Mouse (Mus musculus) forebrain, embryonic 13.5 days (tissue): ENCODE results near the gene Irf2bp2. TPM values are rescaled to one million over a fixed set of nuclear protein-coding genes. Genes with fewer than 3 reads are reported as not detected.

Source experiments
- ATAC-seq: fragments of 200-750 bp; cut with Nextera tagmentation; 2 replicates; pipeline ENCODE4 v1.8.0; 2017
- H3K27ac ChIP-seq: fragments of 300-500 bp; sonication (generic); 2 replicates; pipeline ENCODE4 v1.5.1; 2015; ENCODE audit warnings: inconsistent platforms, mild to moderate bottlenecking, moderate library complexity
- H3K27me3 ChIP-seq: fragments of 300-500 bp; sonication (generic); 2 replicates; pipeline ENCODE4 v1.6.1; 2015; ENCODE audit warnings: mild to moderate bottlenecking, inconsistent platforms
- H3K36me3 ChIP-seq: fragments of 300-500 bp; sonication (generic); 2 replicates; pipeline ENCODE4 v1.6.1; 2015; ENCODE audit warnings: mild to moderate bottlenecking, inconsistent platforms; ENCODE audit not compliant: poor library complexity, severe bottlenecking
- H3K4me1 ChIP-seq: fragments of 300-500 bp; sonication (generic); 2 replicates; pipeline ENCODE4 v1.6.1; 2015; ENCODE audit warnings: inconsistent platforms
- H3K4me2 ChIP-seq: fragments of 300-500 bp; sonication (generic); 2 replicates; pipeline ENCODE4 v1.6.1; 2015; ENCODE audit warnings: inconsistent platforms, mild to moderate bottlenecking, moderate library complexity
- H3K4me3 ChIP-seq: fragments of 300-500 bp; sonication (generic); 2 replicates; pipeline ENCODE4 v1.5.1; 2015; ENCODE audit warnings: mild to moderate bottlenecking, inconsistent platforms
- H3K9ac ChIP-seq: fragments of 300-500 bp; sonication (generic); 2 replicates; pipeline ENCODE4 v1.6.1; 2015; ENCODE audit warnings: mild to moderate bottlenecking, inconsistent platforms
- H3K9me3 ChIP-seq: fragments of 300-500 bp; sonication (generic); replicated peaks from 2 replicates; pipeline ENCODE4 v1.6.1; 2016; ENCODE audit warnings: inconsistent platforms
- WGBS: fragments of 180-500 bp; shearing (Covaris S2); methylation state at CpG from one replicate; pipeline ENCODE4 v1.1.7; 2015; 5-methylcytosine and 5-hydroxymethylcytosine counted together
- polyA plus RNA-seq: library from polyadenylated mRNA; unstranded; fragments of >200 nt; fragmentation: Nextera tagmentation; extraction: Ambion mirVana; gene quantifications from 2 replicates; pipeline ENCODE4 v1.2.1, GENCODE M21; 2015

Gene Irf2bp2
- polyA plus RNA-seq, 1 experiment from 2014 or later = 8.3 TPM

- Histone ChIP-seq H3K27me3 (no peaks in the 10 kb centered on the region), H3K9ac (no peak overlapping the region), H3K27ac (no peak overlapping the region), H3K36me3 (no peaks in the 10 kb centered on the region), H3K9me3 (no peaks in the 10 kb centered on the region), H3K4me1 (no peaks in the 10 kb centered on the region), H3K4me2 (no peak overlapping the region), H3K4me3 (no peak overlapping the region)
- ATAC-seq = no peak
- WGBS = 92% methylated on average over 5 of the region's 5 CpGs
Observed at GRCm38 (mm10) chr8:126616736-126617135, 22.9 kb upstream of the Irf2bp2 start.

GRCm38 (mm10) chr8:126615765-126616164, 22.0 kb upstream of the Irf2bp2 start:
- WGBS = 74% methylated on average over 9 of the region's 9 CpGs
- H3K27me3 ChIP-seq = no peaks in the 10 kb centered on the region
- H3K27ac ChIP-seq = no peak overlapping the region

GRCm38 (mm10) chr8:126614740-126615132, 20.9 kb upstream of the Irf2bp2 start:
- Histone ChIP-seq H3K4me3 (no peak overlapping the region), H3K9me3 (no peaks in the 10 kb centered on the region), H3K36me3 (no peaks in the 10 kb centered on the region), H3K27me3 (no peaks in the 10 kb centered on the region), H3K27ac (no peak overlapping the region), H3K9ac (no peak overlapping the region), H3K4me2 (no peak overlapping the region), H3K4me1 (peaks cover 9% of the 10 kb centered on the region)
- no peak for ATAC-seq
- WGBS = 81% methylated on average over 5 of the region's 5 CpGs

More at GRCm38 (mm10) chr8:126615765-126616164, 22.0 kb upstream of the Irf2bp2 start:
- no peaks in the 10 kb centered on the region for H3K36me3 ChIP-seq
- no peak overlapping the region for H3K4me3 ChIP-seq
- H3K4me1 ChIP-seq = peaks cover 5% of the 10 kb centered on the region
- no peak overlapping the region for H3K9ac ChIP-seq
- no peak for ATAC-seq
- H3K4me2 ChIP-seq = no peak overlapping the region
- no peaks in the 10 kb centered on the region for H3K9me3 ChIP-seq

GRCm38 (mm10) chr8:126614062-126614739, 20.4 kb upstream of the Irf2bp2 start:
- no peak overlapping the region for H3K27ac ChIP-seq
- no peaks in the 10 kb centered on the region for H3K9me3 ChIP-seq
- peaks cover 9% of the 10 kb centered on the region for H3K4me1 ChIP-seq
- H3K36me3 ChIP-seq = no peaks in the 10 kb centered on the region
- H3K4me2 ChIP-seq = no peak overlapping the region
- no peak overlapping the region for H3K9ac ChIP-seq
- no peak overlapping the region for H3K4me3 ChIP-seq
- WGBS = 90% methylated on average over 8 of the region's 8 CpGs
- no peaks in the 10 kb centered on the region for H3K27me3 ChIP-seq
- no peak for ATAC-seq

GRCm38 (mm10) chr8:126613143-126613542, 19.4 kb upstream of the Irf2bp2 start:
- Histone ChIP-seq H3K4me3 (no peak overlapping the region), H3K9me3 (no peaks in the 10 kb centered on the region), H3K9ac (no peak overlapping the region), H3K4me1 (peaks cover 10% of the 10 kb centered on the region), H3K36me3 (no peaks in the 10 kb centered on the region), H3K27ac (no peak overlapping the region), H3K27me3 (no peaks in the 10 kb centered on the region), H3K4me2 (no peak overlapping the region)
- no peak for ATAC-seq
- 60% methylated on average over 5 of the region's 5 CpGs for WGBS

- H3K27ac ChIP-seq = no peak overlapping the region
- H3K4me1 ChIP-seq = peaks cover 12% of the 10 kb centered on the region
- no peaks in the 10 kb centered on the region for H3K36me3 ChIP-seq
- no peaks in the 10 kb centered on the region for H3K9me3 ChIP-seq
- H3K4me3 ChIP-seq = no peak overlapping the region
- no peak for ATAC-seq
- no peak overlapping the region for H3K9ac ChIP-seq
- WGBS = 82% methylated on average over 3 of the region's 3 CpGs
- H3K4me2 ChIP-seq = no peak overlapping the region
- no peaks in the 10 kb centered on the region for H3K27me3 ChIP-seq
Observed at GRCm38 (mm10) chr8:126612739-126613138, 19.0 kb upstream of the Irf2bp2 start.

GRCm38 (mm10) chr8:126610713-126611112, 16.9 kb upstream of the Irf2bp2 start:
- Histone ChIP-seq H3K27me3 (no peaks in the 10 kb centered on the region), H3K9ac (no peak overlapping the region), H3K27ac (no peak overlapping the region), H3K9me3 (no peaks in the 10 kb centered on the region), H3K4me1 (peaks cover 12% of the 10 kb centered on the region), H3K4me3 (no peak overlapping the region), H3K36me3 (no peaks in the 10 kb centered on the region), H3K4me2 (no peak overlapping the region)
- 3% methylated on average over 3 of the region's 3 CpGs for WGBS
- no peak for ATAC-seq

- Histone ChIP-seq H3K4me3 (no peak overlapping the region), H3K4me2 (no peak overlapping the region), H3K27me3 (no peaks in the 10 kb centered on the region), H3K27ac (no peak overlapping the region), H3K9ac (no peak overlapping the region), H3K9me3 (no peaks in the 10 kb centered on the region), H3K4me1 (peaks cover 12% of the 10 kb centered on the region), H3K36me3 (no peaks in the 10 kb centered on the region)
- no peak for ATAC-seq
- 91% methylated on average over 11 of the region's 11 CpGs for WGBS
Observed at GRCm38 (mm10) chr8:126609556-126610263, 15.9 kb upstream of the Irf2bp2 start.

GRCm38 (mm10) chr8:126603241-126603947, 9.6 kb upstream of the Irf2bp2 start:
- Histone ChIP-seq H3K4me1 (peaks cover 42% of the 10 kb centered on the region), H3K36me3 (no peaks in the 10 kb centered on the region), H3K9me3 (no peaks in the 10 kb centered on the region), H3K27ac (no peak overlapping the region), H3K27me3 (no peaks in the 10 kb centered on the region), H3K9ac (no peak overlapping the region), H3K4me3 (no peak overlapping the region), H3K4me2 (no peak overlapping the region)
- 40% methylated on average over 8 of the region's 8 CpGs for WGBS
- ATAC-seq = no peak

GRCm38 (mm10) chr8:126602641-126603040, 8.9 kb upstream of the Irf2bp2 start:
- H3K4me1 ChIP-seq = peaks cover 46% of the 10 kb centered on the region
- H3K9me3 ChIP-seq = no peaks in the 10 kb centered on the region
- no peak overlapping the region for H3K4me2 ChIP-seq
- ATAC-seq = peak; percentile 54; the same call in 1 of the 2 replicates
- H3K9ac ChIP-seq = no peak overlapping the region
- no peaks in the 10 kb centered on the region for H3K27me3 ChIP-seq
- no peak overlapping the region for H3K4me3 ChIP-seq
- no peaks in the 10 kb centered on the region for H3K36me3 ChIP-seq
- no peak overlapping the region for H3K27ac ChIP-seq
- 34% methylated on average over 8 of the region's 8 CpGs for WGBS

GRCm38 (mm10) chr8:126601325-126601724, 7.5 kb upstream of the Irf2bp2 start:
- 13% methylated on average over 5 of the region's 5 CpGs for WGBS
- no peak overlapping the region for H3K4me3 ChIP-seq
- peak overlapping the region; percentile 57; the same call in 1 of the 2 replicates for H3K27ac ChIP-seq
- no peaks in the 10 kb centered on the region for H3K36me3 ChIP-seq
- no peak overlapping the region for H3K9ac ChIP-seq
- H3K4me1 ChIP-seq = peaks cover 59% of the 10 kb centered on the region
- H3K9me3 ChIP-seq = no peaks in the 10 kb centered on the region
- peak overlapping the region; percentile 6; the same call in 1 of the 2 replicates for H3K4me2 ChIP-seq
- no peaks in the 10 kb centered on the region for H3K27me3 ChIP-seq
- ATAC-seq = 0 out of 2 replicates have a peak, but pooled peaks have one; percentile 25

GRCm38 (mm10) chr8:126600816-126601243, 7.0 kb upstream of the Irf2bp2 start:
- Histone ChIP-seq H3K27me3 (no peaks in the 10 kb centered on the region), H3K4me3 (no peak overlapping the region), H3K36me3 (no peaks in the 10 kb centered on the region), H3K27ac (peak overlapping the region; percentile 57; the same call in 1 of the 2 replicates), H3K9ac (no peak overlapping the region), H3K4me1 (peaks cover 63% of the 10 kb centered on the region), H3K9me3 (no peaks in the 10 kb centered on the region), H3K4me2 (peak overlapping the region; percentile 6; the same call in 1 of the 2 replicates)
- ATAC-seq = peak; percentile 41; the same call in 1 of the 2 replicates
- 5% methylated on average over 7 of the region's 7 CpGs for WGBS
